Mouse (Mus musculus) G1E (cell line): Measurements from ENCODE around the gene Prr19. TPM values are rescaled to one million over a fixed set of nuclear protein-coding genes. Genes with fewer than 3 reads are reported as not detected.

Source experiments
- ATAC-seq: 2 replicates; pipeline ENCODE4 v1.8.0; 2016; ENCODE audit warnings: mild to moderate bottlenecking; ENCODE audit not compliant: insufficient number of reproducible peaks, poor library complexity, low FRiP score, severe bottlenecking; ENCODE audit errors: extremely low read depth
- DNase-seq: peaks from one replicate; pipeline ENCODE4 v3.0.0; 2012; ENCODE audit warnings: low spot score
- H3K27me3 ChIP-seq: 2 replicates; pipeline ENCODE4 v1.6.1; 2012; ENCODE audit warnings: mild to moderate bottlenecking, low read length, inconsistent platforms; ENCODE audit not compliant: insufficient read depth
- H3K36me3 ChIP-seq: replicated peaks from 2 replicates; pipeline ENCODE3; 2012; ENCODE audit warnings: mild to moderate bottlenecking, inconsistent platforms
- H3K4me1 ChIP-seq: 2 replicates; pipeline ENCODE4 v1.6.1; 2012; ENCODE audit warnings: low read depth, low read length, inconsistent platforms, mixed read lengths; ENCODE audit not compliant: insufficient read depth
- H3K4me3 ChIP-seq: 2 replicates; pipeline ENCODE4 v1.5.1; 2012; ENCODE audit warnings: low read depth, mild to moderate bottlenecking, inconsistent platforms, low read length, moderate library complexity, mixed read lengths
- H3K9me3 ChIP-seq: replicated peaks from 2 replicates; pipeline ENCODE4 v1.6.1; 2012; ENCODE audit warnings: inconsistent platforms
- CTCF ChIP-seq: IDR thresholded peaks from 2 replicates; pipeline ENCODE4 v1.5.1; 2012; ENCODE audit warnings: low read depth, low read length, inconsistent platforms, mixed read lengths
- GATA1 ChIP-seq: IDR thresholded peaks from 2 replicates; pipeline ENCODE4 v1.6.1; 2012; ENCODE audit warnings: borderline replicate concordance, low read length, inconsistent platforms, mixed read lengths
- GATA2 ChIP-seq: IDR thresholded peaks from 2 replicates; pipeline ENCODE4 v1.6.1; 2012; ENCODE audit warnings: low read depth, low read length, inconsistent platforms, borderline replicate concordance
- POLR2AphosphoS5 ChIP-seq: IDR thresholded peaks from 2 replicates; pipeline ENCODE4 v1.6.1; 2012; ENCODE audit warnings: low read depth, low read length, inconsistent platforms; ENCODE audit not compliant: insufficient replicate concordance
- TAL1 ChIP-seq: conservative IDR thresholded peaks from 2 replicates; pipeline ENCODE4 v1.6.1; 2012; ENCODE audit warnings: low read depth, low read length, inconsistent platforms, mixed read lengths
- polyA plus RNA-seq: library from polyadenylated mRNA; stranded (reverse); fragments of >175 nt; gene quantifications from 2 replicates; pipeline ENCODE4 v1.2.3, GENCODE M21; 2012
- total RNA-seq, 2 experiments: library from RNA; stranded (forward) in 1 of 2; stranded (reverse) in 1 of 2; fragments of 200-1000 nt in 1 of 2; fragments of >200 nt in 1 of 2; fragmentation: Nextera tagmentation in 1 of 2; gene quantifications; 2 replicates each; pipeline ENCODE4 v1.2.3; 2014 to 2017

Prr19 gene
- total and polyA plus RNA-seq, 3 experiments, result 0.07 TPM; not detected in 2

GRCm38 (mm10) chr7:25308702-25309318, 7.6 kb downstream of the Prr19 start:
- peaks cover 72% of the 10 kb centered on the region for H3K27me3 ChIP-seq
- TF ChIP-seq GATA1 (no peak), GATA2 (no peak), CTCF (no peak), POLR2AphosphoS5 (no peak), TAL1 (no peak)
- H3K36me3 ChIP-seq, result no peaks in the 10 kb centered on the region
- no peaks in the 10 kb centered on the region for H3K9me3 ChIP-seq
- H3K4me1 ChIP-seq, result peaks cover 7% of the 10 kb centered on the region
- no peak for ATAC-seq
- no peak overlapping the region for H3K4me3 ChIP-seq
- DNase-seq, result no peak

DNA sequence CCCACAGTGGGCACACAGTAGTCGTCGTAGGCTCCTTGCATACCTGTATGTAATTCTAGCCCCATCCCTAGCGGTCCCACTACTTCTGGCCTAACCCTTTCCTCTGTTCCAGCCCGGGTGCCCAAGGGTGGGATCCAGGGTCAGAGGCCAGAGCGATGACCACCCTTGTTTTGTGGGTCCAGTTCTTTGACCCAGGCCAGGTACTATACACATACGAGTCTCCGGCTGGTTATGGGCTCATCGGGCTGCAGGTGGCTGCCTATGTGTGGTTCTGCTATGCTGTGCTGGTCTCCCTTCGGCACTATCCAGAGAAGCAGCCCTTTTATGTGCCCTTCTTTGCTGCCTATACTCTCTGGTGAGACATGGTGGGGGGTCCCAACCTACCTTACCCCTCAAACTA, 8.2 kb downstream of the Prr19 start:
- Histone ChIP-seq H3K4me1 (peaks cover 7% of the 10 kb centered on the region; the same call in 1 of the 2 replicates), H3K9me3 (no peaks in the 10 kb centered on the region), H3K4me3 (no peak overlapping the region), H3K27me3 (peaks cover 72% of the 10 kb centered on the region), H3K36me3 (no peaks in the 10 kb centered on the region)
- ATAC-seq (no peak), DNase-seq (no peak)
- TF ChIP-seq TAL1 (no peak), POLR2AphosphoS5 (no peak), GATA2 (no peak), GATA1 (no peak), CTCF (no peak)

DNA sequence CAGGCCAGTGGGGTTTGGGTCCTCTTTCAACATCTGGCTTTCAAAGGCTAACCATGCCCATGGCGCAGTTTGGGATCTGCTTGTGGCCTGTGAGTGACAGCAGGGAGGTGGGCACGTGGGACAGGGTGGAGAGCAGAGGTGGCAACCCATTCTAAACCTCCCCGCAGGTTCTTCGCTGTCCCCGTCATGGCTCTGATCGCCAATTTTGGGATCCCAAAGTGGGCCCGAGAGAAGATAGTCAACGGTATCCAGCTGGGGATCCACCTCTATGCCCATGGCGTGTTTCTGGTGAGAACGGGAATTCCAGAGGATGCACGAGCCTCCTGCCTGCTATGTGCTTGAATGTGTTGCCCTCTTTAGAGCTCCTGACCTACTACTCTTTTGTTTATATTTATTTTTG, 10.0 kb downstream of the Prr19 start:
- no peak for TF ChIP-seq TAL1
- no peak for TF ChIP-seq GATA2
- no peak for TF ChIP-seq GATA1
- no peak for TF ChIP-seq CTCF
- no peak for TF ChIP-seq POLR2AphosphoS5
- Histone ChIP-seq H3K36me3 (no peaks in the 10 kb centered on the region), H3K27me3 (peaks cover 74% of the 10 kb centered on the region), H3K9me3 (no peaks in the 10 kb centered on the region), H3K4me3 (no peak overlapping the region), H3K4me1 (peaks cover 15% of the 10 kb centered on the region)
- DNase-seq (no peak), ATAC-seq (no peak)

DNA sequence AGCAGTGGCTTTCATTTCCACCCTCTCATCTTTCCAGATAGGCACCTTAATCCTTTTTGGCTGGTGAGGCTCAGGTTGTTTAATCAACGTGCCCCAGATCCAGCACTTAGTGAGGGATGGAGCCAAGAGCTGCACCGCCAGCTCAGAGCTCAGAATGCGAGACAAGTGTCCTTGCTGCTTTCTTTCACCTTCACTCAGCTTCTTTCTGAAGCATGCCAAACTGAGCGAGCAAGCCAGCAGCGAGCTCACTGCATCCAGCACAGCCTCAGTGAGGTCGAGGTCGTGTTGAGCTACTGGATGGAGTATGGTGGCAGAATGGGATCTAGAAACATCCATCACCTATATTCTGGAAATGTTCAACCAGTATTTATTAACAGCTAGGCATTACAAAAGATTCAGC, 12.1 kb downstream of the Prr19 start:
- Histone ChIP-seq H3K36me3 (no peaks in the 10 kb centered on the region), H3K27me3 (peaks cover 60% of the 10 kb centered on the region), H3K4me1 (peaks cover 27% of the 10 kb centered on the region), H3K9me3 (no peaks in the 10 kb centered on the region), H3K4me3 (no peak overlapping the region)
- ATAC-seq (no peak), DNase-seq (no peak)
- no peak for TF ChIP-seq TAL1

- TF ChIP-seq CTCF (no peak), GATA2 (no peak), GATA1 (no peak), POLR2AphosphoS5 (no peak), TAL1 (no peak)
- H3K4me1 ChIP-seq, result peaks cover 31% of the 10 kb centered on the region
- no peak overlapping the region for H3K4me3 ChIP-seq
Measured at GRCm38 (mm10) chr7:25314606-25315305, 13.5 kb downstream of the Prr19 start.

DNA sequence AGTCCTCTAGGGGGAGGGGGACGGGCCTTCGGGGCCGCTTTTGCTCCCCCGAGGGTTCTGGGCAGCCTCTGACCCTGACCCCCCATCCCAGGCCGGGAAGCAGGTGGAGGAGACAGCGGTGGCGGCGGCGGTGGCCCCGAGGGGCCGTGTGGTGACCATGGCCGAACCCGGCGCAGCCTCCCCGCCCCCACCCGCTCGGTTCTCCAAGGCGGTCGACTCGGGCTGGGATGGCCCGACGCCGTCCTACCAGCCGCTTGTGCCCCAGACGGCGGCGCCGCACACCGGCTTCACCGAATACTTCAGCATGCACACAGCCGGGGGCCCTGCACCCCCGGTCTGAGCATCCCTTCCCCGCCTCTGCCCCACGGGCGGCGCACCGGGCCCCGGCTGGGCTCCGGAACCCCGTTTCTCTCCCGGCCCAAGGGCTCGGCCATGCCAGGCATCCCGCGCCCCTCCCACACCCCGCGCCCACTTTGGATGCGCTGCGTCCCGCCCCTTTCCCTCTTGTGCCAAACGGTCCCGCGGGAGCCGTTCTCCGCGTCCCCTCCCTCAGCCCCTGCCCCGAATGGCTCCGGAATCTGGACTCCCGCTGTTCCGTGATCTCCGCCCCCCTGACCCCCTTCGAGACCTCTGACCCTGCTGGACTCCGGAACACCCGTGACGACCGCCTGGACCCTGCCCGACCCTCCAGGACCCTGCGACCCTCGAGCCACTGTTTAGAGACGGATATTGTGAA, 14.3 kb downstream of the Prr19 start:
- ATAC-seq (no peak), DNase-seq (no peak)
- peaks cover 31% of the 10 kb centered on the region for H3K4me1 ChIP-seq
- TF ChIP-seq POLR2AphosphoS5 (no peak), CTCF (no peak), TAL1 (no peak), GATA1 (no peak), GATA2 (no peak)
- no peaks in the 10 kb centered on the region for H3K9me3 ChIP-seq
- peaks cover 45% of the 10 kb centered on the region for H3K27me3 ChIP-seq
- peaks cover 13% of the 10 kb centered on the region for H3K36me3 ChIP-seq
- peak overlapping the region; percentile 53; the same call in 1 of the 2 replicates for H3K4me3 ChIP-seq

More at GRCm38 (mm10) chr7:25314606-25315305, 13.5 kb downstream of the Prr19 start:
- DNase-seq (no peak), ATAC-seq (no peak)
- H3K9me3 ChIP-seq, result no peaks in the 10 kb centered on the region
- H3K27me3 ChIP-seq, result peaks cover 48% of the 10 kb centered on the region
- H3K36me3 ChIP-seq, result peaks cover 9% of the 10 kb centered on the region
